Mouse (Mus musculus): ENCODE data around the gene Smim6. TPM values are rescaled to one million over a fixed set of nuclear protein-coding genes. Genes with fewer than 3 reads are reported as not detected.

Gene Smim6
- polyA plus RNA-seq, 1 experiment from 2014 or later = 0.18 TPM

- Histone ChIP-seq H3K4me1 (ENCODE audit: control insufficient read depth, insufficient read depth, low read length) (no peaks in the 10 kb centered on the region), H3K27me3 (replicated peaks; ENCODE audit: control insufficient read depth, insufficient read depth, low read length) (no peaks in the 10 kb centered on the region), H3K4me2 (ENCODE audit: low read length) (no peak overlapping the region), H3K4me3 (ENCODE audit: low read depth, low read length) (no peak overlapping the region), H3K9ac (ENCODE audit: low read length) (no peak overlapping the region), H3K36me3 (ENCODE audit: control insufficient read depth, insufficient read depth, low read length) (0 out of 2 replicates have a peak, but pooled peaks cover 11% of the 10 kb centered on the region), H3K27ac (ENCODE audit: low read depth, low read length) (no peak overlapping the region), H3K9me3 (replicated peaks; ENCODE audit: control insufficient read depth, low read length) (no peaks in the 10 kb centered on the region)
- ATAC-seq (no peak), DNase-seq (ENCODE audit: low spot score) (no peak)
- 90% methylated on average over 8 of the region's 8 CpGs for WGBS
Measured at GRCm38 (mm10) chr11:115904231-115904955, 7.4 kb upstream of the Smim6 start.

- DNase-seq (ENCODE audit: low spot score) (no peak), ATAC-seq (no peak)
- Histone ChIP-seq H3K36me3 (ENCODE audit: control insufficient read depth, insufficient read depth, low read length) (0 out of 2 replicates have a peak, but pooled peaks cover 11% of the 10 kb centered on the region), H3K4me2 (ENCODE audit: low read length) (no peak overlapping the region), H3K9ac (ENCODE audit: low read length) (no peak overlapping the region), H3K4me3 (ENCODE audit: low read depth, low read length) (no peak overlapping the region), H3K9me3 (replicated peaks; ENCODE audit: control insufficient read depth, low read length) (no peaks in the 10 kb centered on the region), H3K27me3 (replicated peaks; ENCODE audit: control insufficient read depth, insufficient read depth, low read length) (no peaks in the 10 kb centered on the region), H3K27ac (ENCODE audit: low read depth, low read length) (no peak overlapping the region), H3K4me1 (ENCODE audit: control insufficient read depth, insufficient read depth, low read length) (no peaks in the 10 kb centered on the region)
- 59% methylated on average over 16 of the region's 16 CpGs for WGBS
Measured at GRCm38 (mm10) chr11:115904956-115905790, 6.6 kb upstream of the Smim6 start.

- no peak for DNase-seq (ENCODE audit: low spot score)
- no peak overlapping the region for H3K27ac ChIP-seq (ENCODE audit: low read depth, low read length)
- H3K4me2 ChIP-seq (ENCODE audit: low read length) = no peak overlapping the region
- H3K36me3 ChIP-seq (ENCODE audit: control insufficient read depth, insufficient read depth, low read length) = 0 out of 2 replicates have a peak, but pooled peaks cover 11% of the 10 kb centered on the region
- no peaks in the 10 kb centered on the region for H3K9me3 ChIP-seq (replicated peaks; ENCODE audit: control insufficient read depth, low read length)
- WGBS = 76% methylated on average over 3 of the region's 3 CpGs
- no peak overlapping the region for H3K9ac ChIP-seq (ENCODE audit: low read length)
- no peak overlapping the region for H3K4me3 ChIP-seq (ENCODE audit: low read depth, low read length)
- H3K27me3 ChIP-seq (replicated peaks; ENCODE audit: control insufficient read depth, insufficient read depth, low read length) = no peaks in the 10 kb centered on the region
- H3K4me1 ChIP-seq (ENCODE audit: control insufficient read depth, insufficient read depth, low read length) = no peaks in the 10 kb centered on the region
- ATAC-seq = no peak
Measured at GRCm38 (mm10) chr11:115906116-115906515, 5.7 kb upstream of the Smim6 start.

- H3K4me3 ChIP-seq (ENCODE audit: low read depth, low read length) = no peak overlapping the region
- no peak overlapping the region for H3K4me2 ChIP-seq (ENCODE audit: low read length)
- WGBS = 90% methylated on average over 5 of the region's 5 CpGs
- H3K27me3 ChIP-seq (replicated peaks; ENCODE audit: control insufficient read depth, insufficient read depth, low read length) = no peaks in the 10 kb centered on the region
- H3K36me3 ChIP-seq (ENCODE audit: control insufficient read depth, insufficient read depth, low read length) = 0 out of 2 replicates have a peak, but pooled peaks cover 11% of the 10 kb centered on the region
- DNase-seq (ENCODE audit: low spot score) (no peak), ATAC-seq (no peak)
- no peaks in the 10 kb centered on the region for H3K9me3 ChIP-seq (replicated peaks; ENCODE audit: control insufficient read depth, low read length)
- no peaks in the 10 kb centered on the region for H3K4me1 ChIP-seq (ENCODE audit: control insufficient read depth, insufficient read depth, low read length)
- no peak overlapping the region for H3K27ac ChIP-seq (ENCODE audit: low read depth, low read length)
- no peak overlapping the region for H3K9ac ChIP-seq (ENCODE audit: low read length)
Measured at GRCm38 (mm10) chr11:115906521-115906920, 5.3 kb upstream of the Smim6 start.

- H3K4me1 ChIP-seq (ENCODE audit: control insufficient read depth, insufficient read depth, low read length) = no peaks in the 10 kb centered on the region
- ATAC-seq (no peak), DNase-seq (ENCODE audit: low spot score) (no peak)
- no peaks in the 10 kb centered on the region for H3K9me3 ChIP-seq (replicated peaks; ENCODE audit: control insufficient read depth, low read length)
- H3K4me3 ChIP-seq (ENCODE audit: low read depth, low read length) = no peak overlapping the region
- H3K36me3 ChIP-seq (ENCODE audit: control insufficient read depth, insufficient read depth, low read length) = peaks cover 25% of the 10 kb centered on the region
- H3K9ac ChIP-seq (ENCODE audit: low read length) = no peak overlapping the region
- no peaks in the 10 kb centered on the region for H3K27me3 ChIP-seq (replicated peaks; ENCODE audit: control insufficient read depth, insufficient read depth, low read length)
- WGBS = 99% methylated on average over 5 of the region's 5 CpGs
- no peak overlapping the region for H3K27ac ChIP-seq (ENCODE audit: low read depth, low read length)
- H3K4me2 ChIP-seq (ENCODE audit: low read length) = no peak overlapping the region
Measured at GRCm38 (mm10) chr11:115911134-115911561, 669 bp upstream of the Smim6 start.

- DNase-seq (ENCODE audit: low spot score) (no peak), ATAC-seq (no peak)
- H3K9ac ChIP-seq (ENCODE audit: low read length) = no peak overlapping the region
- no peaks in the 10 kb centered on the region for H3K9me3 ChIP-seq (replicated peaks; ENCODE audit: control insufficient read depth, low read length)
- H3K4me3 ChIP-seq (ENCODE audit: low read depth, low read length) = no peak overlapping the region
- H3K36me3 ChIP-seq (ENCODE audit: control insufficient read depth, insufficient read depth, low read length) = peaks cover 43% of the 10 kb centered on the region
- no peaks in the 10 kb centered on the region for H3K27me3 ChIP-seq (replicated peaks; ENCODE audit: control insufficient read depth, insufficient read depth, low read length)
- 93% methylated on average over 4 of the region's 4 CpGs for WGBS
- no peak overlapping the region for H3K27ac ChIP-seq (ENCODE audit: low read depth, low read length)
- H3K4me1 ChIP-seq (ENCODE audit: control insufficient read depth, insufficient read depth, low read length) = no peaks in the 10 kb centered on the region
- H3K4me2 ChIP-seq (ENCODE audit: low read length) = no peak overlapping the region
Measured at GRCm38 (mm10) chr11:115916579-115916978, 4.8 kb downstream of the Smim6 start.

GRCm38 (mm10) chr11:115918637-115919036, 6.8 kb downstream of the Smim6 start:
- H3K9me3 ChIP-seq (replicated peaks; ENCODE audit: control insufficient read depth, low read length) = no peaks in the 10 kb centered on the region
- no peak for ATAC-seq
- no peak overlapping the region for H3K4me3 ChIP-seq (ENCODE audit: low read depth, low read length)
- no peaks in the 10 kb centered on the region for H3K27me3 ChIP-seq (replicated peaks; ENCODE audit: control insufficient read depth, insufficient read depth, low read length)
- no peak overlapping the region for H3K9ac ChIP-seq (ENCODE audit: low read length)
- no peaks in the 10 kb centered on the region for H3K4me1 ChIP-seq (ENCODE audit: control insufficient read depth, insufficient read depth, low read length)
- no peak overlapping the region for H3K4me2 ChIP-seq (ENCODE audit: low read length)
- no peak overlapping the region for H3K27ac ChIP-seq (ENCODE audit: low read depth, low read length)
- no peak for DNase-seq (ENCODE audit: low spot score)
- peaks cover 52% of the 10 kb centered on the region for H3K36me3 ChIP-seq (ENCODE audit: control insufficient read depth, insufficient read depth, low read length)
- 90% methylated on average over 5 of the region's 5 CpGs for WGBS

- 94% methylated on average over 5 of the region's 5 CpGs for WGBS
- peaks cover 52% of the 10 kb centered on the region for H3K36me3 ChIP-seq (ENCODE audit: control insufficient read depth, insufficient read depth, low read length)
Measured at GRCm38 (mm10) chr11:115919073-115919472, 7.3 kb downstream of the Smim6 start.

More at GRCm38 (mm10) chr11:115919073-115919472, 7.3 kb downstream of the Smim6 start:
- ATAC-seq (no peak), DNase-seq (ENCODE audit: low spot score) (no peak)
- no peaks in the 10 kb centered on the region for H3K27me3 ChIP-seq (replicated peaks; ENCODE audit: control insufficient read depth, insufficient read depth, low read length)
- no peak overlapping the region for H3K4me2 ChIP-seq (ENCODE audit: low read length)
- no peak overlapping the region for H3K27ac ChIP-seq (ENCODE audit: low read depth, low read length)
- H3K9ac ChIP-seq (ENCODE audit: low read length) = no peak overlapping the region
- H3K9me3 ChIP-seq (replicated peaks; ENCODE audit: control insufficient read depth, low read length) = no peaks in the 10 kb centered on the region
- no peak overlapping the region for H3K4me3 ChIP-seq (ENCODE audit: low read depth, low read length)
- no peaks in the 10 kb centered on the region for H3K4me1 ChIP-seq (ENCODE audit: control insufficient read depth, insufficient read depth, low read length)
